Mouse (Mus musculus): ENCODE results near the gene Grn. TPM values are rescaled to one million over a fixed set of nuclear protein-coding genes. Genes with fewer than 3 reads are reported as not detected.
"Not testable (repeated sequence)": the region's sequence is repeated elsewhere in the genome, so short reads cannot be mapped to it uniquely, and the experiment has no call there.

The Grn gene
- total RNA-seq (2021), result 100 to 1,000 TPM; 141 to 144 TPM

- peak; percentile 91 for DNase-seq
Measured at GRCm38 (mm10) chr11:102430121-102431017, at the start of gene Grn. TSS of gene Grn (plus strand) at chr11:102430315.

- no peak for DNase-seq
Measured at GRCm38 (mm10) chr11:102381341-102382100, 48.6 kb upstream of the Grn start.

- no peak for DNase-seq
Measured at GRCm38 (mm10) chr11:102382794-102383193, 47.3 kb upstream of the Grn start.

- no peak for DNase-seq
Measured at GRCm38 (mm10) chr11:102383365-102384136, 46.6 kb upstream of the Grn start.

DNA sequence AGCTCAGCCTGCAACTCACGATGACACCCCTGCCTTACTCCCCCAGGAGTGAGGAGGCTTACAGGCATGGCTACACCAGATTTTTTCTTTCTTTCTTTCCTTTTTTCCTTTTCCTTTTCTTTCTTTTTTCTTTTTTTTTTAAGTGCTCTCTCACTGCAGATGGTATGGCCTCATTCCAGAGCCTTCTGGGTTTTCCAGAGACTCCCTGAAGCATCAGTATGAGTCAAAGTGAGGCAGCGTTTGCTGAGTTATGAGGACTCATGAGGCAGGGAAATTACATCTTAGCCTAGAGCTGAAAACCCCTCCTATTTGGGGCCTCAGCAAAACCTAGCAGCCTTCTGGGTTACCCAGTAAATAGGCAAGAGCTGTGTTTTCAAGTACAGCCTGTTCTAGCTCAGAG is 45.7 kb upstream of the Grn start:
- DNase-seq, result no peak

GRCm38 (mm10) chr11:102385075-102385474 is 45.0 kb upstream of the Grn start:
- no peak for DNase-seq

DNA sequence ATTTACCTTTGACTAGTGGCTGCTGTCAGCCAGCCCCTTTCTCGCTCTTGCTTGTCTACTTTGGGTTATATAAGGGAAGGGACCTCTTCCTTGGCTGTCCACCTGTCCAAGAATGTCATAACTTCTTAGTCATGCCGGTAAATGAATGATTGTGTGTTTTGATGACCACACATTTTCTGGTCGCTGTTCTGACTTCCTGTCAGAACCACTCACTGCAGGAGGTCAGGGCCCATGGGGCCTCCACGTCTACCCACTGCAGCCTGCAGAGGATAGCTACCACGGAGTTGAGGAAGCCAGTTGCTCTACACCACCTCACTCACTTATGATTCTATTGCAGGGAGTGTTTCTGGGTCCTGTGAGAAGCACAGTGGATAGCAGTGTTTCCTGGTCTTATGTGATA is 44.0 kb upstream of the Grn start:
- DNase-seq, result no peak

GRCm38 (mm10) chr11:102389436-102389835 is 40.7 kb upstream of the Grn start:
- DNase-seq, result not testable (repeated sequence)

- no peak for DNase-seq
Measured at GRCm38 (mm10) chr11:102392441-102393237, 37.5 kb upstream of the Grn start.

DNA sequence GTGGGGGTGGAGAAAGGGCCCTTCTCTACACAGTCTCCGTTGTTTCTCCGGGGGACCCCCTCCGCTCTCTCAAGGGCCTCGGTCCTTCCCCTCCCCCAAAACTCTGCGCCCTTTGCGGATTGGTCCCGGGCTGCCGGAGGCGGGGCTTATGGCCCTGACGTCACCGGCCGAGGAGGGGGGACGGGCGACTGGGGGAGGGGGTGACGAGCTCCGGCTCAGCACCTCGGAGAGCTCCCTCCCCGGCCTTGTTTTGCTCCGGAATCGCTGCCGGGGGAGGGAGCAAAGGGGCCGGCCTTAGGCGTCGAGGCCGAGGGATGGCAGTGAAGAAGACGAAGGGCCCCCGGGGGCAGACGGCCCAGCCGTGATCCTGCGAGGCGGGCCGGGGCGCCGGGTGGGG is 36.9 kb upstream of the Grn start, which contains the start of gene Rundc3a:
Rundc3a (plus strand) TSS at position 166 of the 397 bp plus-strand sequence.
- peak; percentile 90 for DNase-seq

- DNase-seq, result no peak
Measured at GRCm38 (mm10) chr11:102393719-102394420, 36.2 kb upstream of the Grn start.

DNA sequence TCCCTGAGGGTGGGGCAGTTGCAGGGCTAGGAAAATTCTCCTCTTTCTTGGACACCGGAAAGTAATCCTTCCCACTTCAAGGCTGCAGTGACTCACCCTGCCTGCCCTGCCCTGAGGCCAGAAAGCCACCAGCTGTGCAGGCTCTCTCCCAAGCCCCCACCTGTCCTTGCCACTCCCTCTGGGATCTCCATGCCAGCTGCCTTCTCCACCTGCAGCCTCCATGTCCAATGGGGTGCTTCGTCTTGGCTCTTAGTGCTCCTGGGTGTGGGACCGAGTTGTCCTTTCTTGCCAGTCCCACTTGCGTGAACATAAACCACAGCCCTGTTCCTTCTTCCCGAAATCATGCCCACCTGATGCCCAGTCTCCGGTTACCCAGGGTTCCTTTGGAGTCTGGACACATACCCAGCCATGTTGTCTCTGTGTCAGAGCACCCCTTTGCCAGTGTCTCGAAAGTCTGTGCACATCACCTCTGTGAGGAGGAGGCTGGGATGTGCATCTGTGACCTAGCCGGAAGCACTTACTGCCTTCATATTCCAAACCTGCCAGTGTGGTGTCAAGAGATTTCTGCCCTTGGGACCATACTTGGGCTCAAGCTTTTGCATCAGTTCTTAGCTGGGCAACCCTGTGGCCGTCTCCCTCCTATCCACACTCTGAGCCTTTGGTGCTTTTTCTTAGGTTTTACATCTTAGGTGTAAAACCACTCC is 35.5 kb upstream of the Grn start:
- no peak for DNase-seq

DNA sequence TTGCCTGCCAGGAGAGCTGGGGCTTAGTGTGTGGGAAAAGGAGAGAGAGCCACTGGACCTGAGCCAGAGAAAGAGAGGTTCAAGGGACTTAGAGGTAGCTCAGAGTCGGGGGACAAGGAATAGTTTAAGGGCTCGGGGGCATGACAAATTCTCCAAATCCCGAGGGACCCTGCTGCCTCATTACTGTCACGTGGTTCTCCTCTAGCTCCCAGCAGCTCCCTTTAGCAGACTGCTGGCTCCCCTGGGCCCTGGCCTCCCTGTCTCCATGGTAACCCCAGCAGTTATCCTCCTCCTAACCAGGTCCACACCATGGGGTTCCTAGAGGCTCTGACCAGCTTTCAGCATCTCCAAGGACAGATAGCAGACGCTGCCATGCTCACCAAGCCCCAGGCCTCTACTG is 34.9 kb upstream of the Grn start:
- DNase-seq, result no peak

GRCm38 (mm10) chr11:102396263-102396662 is 33.9 kb upstream of the Grn start:
- DNase-seq, result no peak

DNA sequence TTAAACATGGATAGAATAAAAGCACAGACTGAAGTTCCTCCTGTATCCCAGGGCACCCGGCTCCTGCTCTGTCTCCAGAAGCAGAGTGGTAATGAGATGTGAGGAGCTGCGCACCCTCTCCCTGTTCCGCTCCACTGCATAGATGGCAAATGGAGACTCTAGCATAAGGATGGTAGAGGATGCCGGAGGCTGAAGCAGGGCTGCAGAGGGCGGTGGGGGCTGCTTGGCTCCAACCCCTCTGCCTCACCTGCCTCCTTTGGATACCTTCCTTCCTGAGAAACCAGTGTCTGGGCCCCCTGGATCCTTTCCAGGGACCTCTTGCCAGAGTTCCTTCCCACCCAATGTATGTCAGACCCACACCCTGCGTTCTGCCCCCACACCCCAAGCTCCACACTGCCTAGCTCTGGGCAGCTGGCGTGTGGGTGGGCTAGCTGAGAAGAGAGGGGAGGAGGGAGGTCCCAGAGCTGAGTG is 33.4 kb upstream of the Grn start:
- DNase-seq, result no peak

GRCm38 (mm10) chr11:102398007-102398825 is 31.9 kb upstream of the Grn start:
- peak; percentile 52 for DNase-seq

DNA sequence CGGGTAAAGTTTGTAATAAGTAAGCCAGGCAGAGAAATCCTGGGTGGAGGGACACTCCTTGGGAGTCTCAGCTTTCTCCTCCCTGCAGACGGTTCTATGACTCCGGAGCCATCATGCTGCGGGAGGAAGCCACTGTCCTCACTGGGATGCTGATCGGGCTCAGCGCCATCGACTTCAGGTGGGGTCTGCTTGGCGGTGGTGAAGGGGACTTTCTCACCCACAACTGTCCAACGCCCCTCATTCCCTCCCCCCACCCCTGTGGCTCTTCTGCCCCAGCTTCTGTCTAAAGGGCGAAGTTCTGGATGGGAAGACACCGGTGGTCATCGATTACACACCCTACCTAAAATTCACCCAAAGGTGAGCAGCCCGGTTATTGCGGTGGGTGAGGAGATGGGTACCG is 31.0 kb upstream of the Grn start:
- DNase-seq, result no peak

DNA sequence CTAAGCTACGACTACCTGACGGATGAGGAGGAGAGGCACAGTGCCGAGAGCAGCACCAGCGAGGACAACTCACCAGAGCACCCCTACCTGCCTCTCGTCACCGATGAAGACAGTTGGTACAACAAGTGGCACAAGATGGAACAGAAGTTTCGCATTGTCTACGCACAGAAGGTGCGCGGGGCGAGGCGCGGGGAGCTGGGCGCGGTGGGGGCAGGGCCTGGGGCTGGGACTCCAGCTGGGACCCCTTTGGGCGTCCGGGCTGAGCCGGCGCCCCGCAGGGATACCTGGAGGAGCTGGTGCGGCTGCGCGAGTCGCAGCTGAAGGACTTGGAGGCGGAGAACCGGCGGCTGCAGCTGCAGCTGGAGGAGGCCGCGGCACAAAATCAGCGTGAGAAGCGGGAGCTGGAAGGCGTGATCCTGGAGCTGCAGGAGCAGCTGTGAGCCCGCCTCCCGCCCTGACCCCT is 30.5 kb upstream of the Grn start:
- DNase-seq, result no peak

DNA sequence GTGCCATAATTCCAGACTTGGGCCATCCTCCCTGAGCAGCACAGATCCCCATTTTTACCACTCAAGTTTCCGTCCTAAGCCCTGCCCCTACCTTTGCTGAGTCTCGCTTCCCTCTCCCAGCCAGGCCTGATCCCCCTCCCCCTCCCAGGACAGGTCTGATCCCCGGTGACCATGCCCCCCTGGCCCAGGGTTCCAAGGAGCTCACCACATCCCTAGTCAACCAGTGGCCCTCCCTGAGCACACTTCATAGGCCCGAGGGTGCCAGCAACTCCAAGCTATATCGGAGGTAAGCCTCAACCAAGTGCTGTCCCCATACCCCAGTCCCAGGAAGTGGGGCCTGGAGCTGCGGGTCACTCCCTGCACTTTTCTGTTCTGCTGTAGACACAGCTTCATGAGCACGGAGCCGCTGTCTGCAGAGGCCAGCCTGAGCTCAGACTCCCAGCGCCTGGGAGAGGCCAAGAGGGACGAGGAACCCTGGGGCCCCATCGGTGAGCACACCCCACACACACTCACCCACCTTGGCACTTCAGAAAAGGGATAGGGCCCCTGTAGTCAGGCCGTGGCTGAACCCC is 29.5 kb upstream of the Grn start:
- DNase-seq, result no peak

Measured in heart, postnatal 4 days (tissue).